Mouse (Mus musculus) cerebellum, adult (tissue): ENCODE measurements around the gene Ccnf.
A peak's percentile ranks its signal among the peaks of the same experiment; 100 is the strongest.

Experiments used
- ATAC-seq: cut with Nextera tagmentation; 2 replicates; pipeline ENCODE4 v1.9.2; 2017; ENCODE audit warnings: mild to moderate bottlenecking, moderate library complexity, mixed read lengths; ENCODE audit not compliant: insufficient number of reproducible peaks, low FRiP score, low TSS enrichment

Gene Ccnf

GRCm38 (mm10) chr17:24225851-24226250 lies 25.4 kb downstream of the Ccnf start:
- no peak for ATAC-seq

- no peak for ATAC-seq
Observed at GRCm38 (mm10) chr17:24224741-24225140, 26.5 kb downstream of the Ccnf start.

GRCm38 (mm10) chr17:24223513-24223912 lies 27.8 kb downstream of the Ccnf start:
- no peak for ATAC-seq

- ATAC-seq = no peak
Observed at GRCm38 (mm10) chr17:24222653-24223052, 28.6 kb downstream of the Ccnf start.

- ATAC-seq = peak; percentile 95
Observed at GRCm38 (mm10) chr17:24220435-24221411, 30.6 kb downstream of the Ccnf start, which contains the start of gene Tedc2. Gene Tedc2 (minus strand): TSS chr17:24220851.

- ATAC-seq = no peak
Observed at GRCm38 (mm10) chr17:24216836-24217235, 34.4 kb downstream of the Ccnf start.

GRCm38 (mm10) chr17:24213186-24213585 lies 38.1 kb downstream of the Ccnf start:
- no peak for ATAC-seq

- ATAC-seq = no peak
Observed at GRCm38 (mm10) chr17:24212441-24213018, 38.8 kb downstream of the Ccnf start.

GRCm38 (mm10) chr17:24211631-24212440 lies 39.4 kb downstream of the Ccnf start:
- peak; percentile 52 for ATAC-seq

GRCm38 (mm10) chr17:24210591-24210990 lies 40.7 kb downstream of the Ccnf start:
- ATAC-seq = no peak

GRCm38 (mm10) chr17:24209916-24210240 lies 41.4 kb downstream of the Ccnf start:
- no peak for ATAC-seq

- ATAC-seq = no peak
Observed at GRCm38 (mm10) chr17:24209043-24209915, 42.0 kb downstream of the Ccnf start, which contains the start of gene Ntn3. Gene Ntn3 (minus strand): TSS chr17:24209531.

GRCm38 (mm10) chr17:24208641-24209042 lies 42.6 kb downstream of the Ccnf start:
- ATAC-seq = no peak

- ATAC-seq = no peak
Observed at GRCm38 (mm10) chr17:24207768-24208640, 43.3 kb downstream of the Ccnf start.

GRCm38 (mm10) chr17:24206451-24207351 lies 44.6 kb downstream of the Ccnf start:
- ATAC-seq = no peak

GRCm38 (mm10) chr17:24205908-24206361 lies 45.3 kb downstream of the Ccnf start:
- no peak for ATAC-seq

- ATAC-seq = peak; percentile 49
Observed at GRCm38 (mm10) chr17:24205284-24205888, 45.9 kb downstream of the Ccnf start, which contains the start of gene Tbc1d24. Gene Tbc1d24 (minus strand): TSS chr17:24205562.
